Mouse (Mus musculus): Measurements from ENCODE around the gene Fam163b. TPM values are rescaled to one million over a fixed set of nuclear protein-coding genes. Genes with fewer than 3 reads are reported as not detected.

Fam163b gene
- polyA plus RNA-seq, 1 experiment from 2014 or later = 0.19 TPM

- ATAC-seq (ENCODE audit: insufficient read depth, low FRiP score, low read depth) = no peak
Measured at GRCm38 (mm10) chr2:27163851-27164250, 21.6 kb upstream of the Fam163b start.

GRCm38 (mm10) chr2:27162656-27163055, 20.4 kb upstream of the Fam163b start:
- no peaks in the 10 kb centered on the region for H3K9me3 ChIP-seq
- H3K27me3 ChIP-seq (replicated peaks) = no peaks in the 10 kb centered on the region
- H3K36me3 ChIP-seq = no peaks in the 10 kb centered on the region
- no peak overlapping the region for H3K27ac ChIP-seq
- no peak overlapping the region for H3K9ac ChIP-seq
- WGBS = 67% methylated on average over 11 of the region's 11 CpGs
- no peak overlapping the region for H3K4me3 ChIP-seq (replicated peaks)
- ATAC-seq (ENCODE audit: insufficient read depth, low FRiP score, low read depth) = no peak
- H3K4me1 ChIP-seq = 0 out of 2 replicates have a peak, but pooled peaks cover 6% of the 10 kb centered on the region
- no peak overlapping the region for H3K4me2 ChIP-seq

More at GRCm38 (mm10) chr2:27163851-27164250, 21.6 kb upstream of the Fam163b start:
- Histone ChIP-seq H3K4me3 (replicated peaks) (no peak overlapping the region), H3K27me3 (replicated peaks) (no peaks in the 10 kb centered on the region), H3K9me3 (no peaks in the 10 kb centered on the region), H3K27ac (no peak overlapping the region), H3K36me3 (no peaks in the 10 kb centered on the region), H3K4me1 (0 out of 2 replicates have a peak, but pooled peaks cover 6% of the 10 kb centered on the region), H3K4me2 (no peak overlapping the region), H3K9ac (no peak overlapping the region)
- WGBS = 60% methylated on average over 5 of the region's 5 CpGs

- Histone ChIP-seq H3K4me2 (no peak overlapping the region), H3K9ac (no peak overlapping the region), H3K4me3 (replicated peaks) (no peak overlapping the region), H3K27ac (no peak overlapping the region), H3K4me1 (no peaks in the 10 kb centered on the region), H3K27me3 (replicated peaks) (no peaks in the 10 kb centered on the region), H3K36me3 (no peaks in the 10 kb centered on the region), H3K9me3 (no peaks in the 10 kb centered on the region)
- 91% methylated on average over 2 of the region's 2 CpGs for WGBS
- ATAC-seq (ENCODE audit: insufficient read depth, low FRiP score, low read depth) = no peak
Measured at GRCm38 (mm10) chr2:27161526-27161925, 19.2 kb upstream of the Fam163b start.

- Histone ChIP-seq H3K27ac (no peak overlapping the region), H3K9ac (no peak overlapping the region), H3K4me2 (no peak overlapping the region), H3K4me1 (no peaks in the 10 kb centered on the region), H3K4me3 (replicated peaks) (no peak overlapping the region), H3K36me3 (no peaks in the 10 kb centered on the region), H3K9me3 (no peaks in the 10 kb centered on the region), H3K27me3 (replicated peaks) (no peaks in the 10 kb centered on the region)
- WGBS = 86% methylated on average over 6 of the region's 6 CpGs
- ATAC-seq (ENCODE audit: insufficient read depth, low FRiP score, low read depth) = no peak
Measured at GRCm38 (mm10) chr2:27156596-27156995, 14.3 kb upstream of the Fam163b start.

GRCm38 (mm10) chr2:27154466-27155185, 12.3 kb upstream of the Fam163b start:
- 76% methylated on average over 10 of the region's 10 CpGs for WGBS
- H3K27me3 ChIP-seq (replicated peaks) = no peaks in the 10 kb centered on the region
- H3K4me2 ChIP-seq = no peak overlapping the region
- H3K9ac ChIP-seq = no peak overlapping the region
- H3K9me3 ChIP-seq = no peaks in the 10 kb centered on the region
- no peaks in the 10 kb centered on the region for H3K4me1 ChIP-seq
- H3K36me3 ChIP-seq = no peaks in the 10 kb centered on the region
- no peak overlapping the region for H3K27ac ChIP-seq
- no peak for ATAC-seq (ENCODE audit: insufficient read depth, low FRiP score, low read depth)
- H3K4me3 ChIP-seq (replicated peaks) = no peak overlapping the region

- Histone ChIP-seq H3K4me3 (replicated peaks) (no peak overlapping the region), H3K4me2 (no peak overlapping the region), H3K9ac (no peak overlapping the region), H3K36me3 (no peaks in the 10 kb centered on the region), H3K4me1 (no peaks in the 10 kb centered on the region), H3K27me3 (replicated peaks) (no peaks in the 10 kb centered on the region), H3K27ac (no peak overlapping the region), H3K9me3 (no peaks in the 10 kb centered on the region)
- WGBS = 7% methylated on average over 2 of the region's 2 CpGs
- no peak for ATAC-seq (ENCODE audit: insufficient read depth, low FRiP score, low read depth)
Measured at GRCm38 (mm10) chr2:27149457-27149856, 7.2 kb upstream of the Fam163b start.

GRCm38 (mm10) chr2:27146840-27147239, 4.5 kb upstream of the Fam163b start:
- Histone ChIP-seq H3K9ac (no peak overlapping the region), H3K4me2 (no peak overlapping the region), H3K36me3 (no peaks in the 10 kb centered on the region), H3K27me3 (replicated peaks) (peaks cover 5% of the 10 kb centered on the region), H3K4me3 (replicated peaks) (no peak overlapping the region), H3K27ac (no peak overlapping the region), H3K4me1 (peaks cover 5% of the 10 kb centered on the region), H3K9me3 (no peaks in the 10 kb centered on the region)
- WGBS = 80% methylated on average over 6 of the region's 6 CpGs
- ATAC-seq (ENCODE audit: insufficient read depth, low FRiP score, low read depth) = no peak

- ATAC-seq (ENCODE audit: insufficient read depth, low FRiP score, low read depth) = no peak
- no peak overlapping the region for H3K4me2 ChIP-seq
- H3K27ac ChIP-seq = no peak overlapping the region
- H3K27me3 ChIP-seq (replicated peaks) = peaks cover 24% of the 10 kb centered on the region
- WGBS = 65% methylated on average over 2 of the region's 2 CpGs
- H3K36me3 ChIP-seq = no peaks in the 10 kb centered on the region
- no peak overlapping the region for H3K9ac ChIP-seq
- no peak overlapping the region for H3K4me3 ChIP-seq (replicated peaks)
- H3K9me3 ChIP-seq = no peaks in the 10 kb centered on the region
- peaks cover 5% of the 10 kb centered on the region for H3K4me1 ChIP-seq
Measured at GRCm38 (mm10) chr2:27144957-27145356, 2.7 kb upstream of the Fam163b start.

- Histone ChIP-seq H3K9me3 (no peaks in the 10 kb centered on the region), H3K4me2 (no peak overlapping the region), H3K36me3 (no peaks in the 10 kb centered on the region), H3K9ac (no peak overlapping the region), H3K4me1 (peaks cover 5% of the 10 kb centered on the region), H3K4me3 (replicated peaks) (no peak overlapping the region), H3K27me3 (replicated peaks) (peaks cover 36% of the 10 kb centered on the region), H3K27ac (no peak overlapping the region)
- no peak for ATAC-seq (ENCODE audit: insufficient read depth, low FRiP score, low read depth)
- 54% methylated on average over 4 of the region's 4 CpGs for WGBS
Measured at GRCm38 (mm10) chr2:27138356-27138755, 3.9 kb downstream of the Fam163b start.

GRCm38 (mm10) chr2:27136789-27137188, 5.5 kb downstream of the Fam163b start:
- H3K9ac ChIP-seq = no peak overlapping the region
- no peak for ATAC-seq (ENCODE audit: insufficient read depth, low FRiP score, low read depth)
- peaks cover 31% of the 10 kb centered on the region for H3K27me3 ChIP-seq (replicated peaks)
- H3K4me3 ChIP-seq (replicated peaks) = no peak overlapping the region
- H3K4me2 ChIP-seq = no peak overlapping the region
- H3K36me3 ChIP-seq = no peaks in the 10 kb centered on the region
- no peaks in the 10 kb centered on the region for H3K9me3 ChIP-seq
- WGBS = 72% methylated on average over 1 of the region's 1 CpGs
- peaks cover under 1% of the 10 kb centered on the region; the same call in 1 of the 2 replicates for H3K4me1 ChIP-seq
- H3K27ac ChIP-seq = no peak overlapping the region

- no peak for ATAC-seq (ENCODE audit: insufficient read depth, low FRiP score, low read depth)
- Histone ChIP-seq H3K4me2 (no peak overlapping the region), H3K9ac (no peak overlapping the region), H3K9me3 (no peaks in the 10 kb centered on the region), H3K4me1 (no peaks in the 10 kb centered on the region), H3K36me3 (no peaks in the 10 kb centered on the region), H3K4me3 (replicated peaks) (no peak overlapping the region), H3K27ac (no peak overlapping the region), H3K27me3 (replicated peaks) (peaks cover 26% of the 10 kb centered on the region)
- 67% methylated on average over 3 of the region's 3 CpGs for WGBS
Measured at GRCm38 (mm10) chr2:27136336-27136735, 6.0 kb downstream of the Fam163b start.

GRCm38 (mm10) chr2:27135935-27136334, 6.4 kb downstream of the Fam163b start:
- no peaks in the 10 kb centered on the region for H3K36me3 ChIP-seq
- 76% methylated on average over 5 of the region's 5 CpGs for WGBS
- no peak overlapping the region for H3K27ac ChIP-seq
- no peak for ATAC-seq (ENCODE audit: insufficient read depth, low FRiP score, low read depth)
- H3K4me3 ChIP-seq (replicated peaks) = no peak overlapping the region
- no peak overlapping the region for H3K4me2 ChIP-seq
- H3K4me1 ChIP-seq = no peaks in the 10 kb centered on the region
- H3K9ac ChIP-seq = no peak overlapping the region
- H3K9me3 ChIP-seq = no peaks in the 10 kb centered on the region
- H3K27me3 ChIP-seq (replicated peaks) = peaks cover 22% of the 10 kb centered on the region
